Mouse (Mus musculus): ENCODE data around the gene Ldah. TPM values are rescaled to one million over a fixed set of nuclear protein-coding genes. Genes with fewer than 3 reads are reported as not detected.
A peak's percentile ranks its signal among the peaks of the same experiment; 100 is the strongest.

Ldah gene
- total RNA-seq, 2 experiments from 2014 or later, result 9.1 to 12.5 TPM

- DNase-seq (ENCODE audit: low spot score), result no peak
These were observed 67.5 kb downstream of the Ldah start for GRCm38 (mm10) chr12:8275424-8275823.

- DNase-seq (ENCODE audit: low spot score), result no peak
These were observed 73.5 kb downstream of the Ldah start for GRCm38 (mm10) chr12:8281225-8282017.

GRCm38 (mm10) chr12:8287970-8288369, 80.1 kb downstream of the Ldah start:
- DNase-seq (ENCODE audit: low spot score), result no peak

- no peak for DNase-seq (ENCODE audit: low spot score)
These were observed 81.2 kb downstream of the Ldah start for GRCm38 (mm10) chr12:8289099-8289498.

- no peak for DNase-seq (ENCODE audit: low spot score)
These were observed 81.6 kb downstream of the Ldah start for GRCm38 (mm10) chr12:8289499-8289898.

GRCm38 (mm10) chr12:8291157-8291853, 83.4 kb downstream of the Ldah start:
- no peak for DNase-seq (ENCODE audit: low spot score)

GRCm38 (mm10) chr12:8295307-8295913, 87.5 kb downstream of the Ldah start:
- DNase-seq (ENCODE audit: low spot score), result no peak

- DNase-seq (ENCODE audit: low spot score), result no peak
These were observed 88.2 kb downstream of the Ldah start for GRCm38 (mm10) chr12:8296154-8296553.

- DNase-seq (ENCODE audit: low spot score), result no peak
These were observed 89.8 kb downstream of the Ldah start for GRCm38 (mm10) chr12:8297586-8298214.

GRCm38 (mm10) chr12:8298361-8299142, 90.6 kb downstream of the Ldah start:
- DNase-seq (ENCODE audit: low spot score), result no peak

GRCm38 (mm10) chr12:8299143-8300110, 91.5 kb downstream of the Ldah start:
- no peak for DNase-seq (ENCODE audit: low spot score)

- DNase-seq (ENCODE audit: low spot score), result no peak
These were observed 92.2 kb downstream of the Ldah start for GRCm38 (mm10) chr12:8300111-8300480.

GRCm38 (mm10) chr12:8300521-8300920, 92.6 kb downstream of the Ldah start:
- DNase-seq (ENCODE audit: low spot score), result no peak

GRCm38 (mm10) chr12:8301011-8301814, 93.3 kb downstream of the Ldah start:
- DNase-seq (ENCODE audit: low spot score), result no peak

- no peak for DNase-seq (ENCODE audit: low spot score)
These were observed 94.0 kb downstream of the Ldah start, which contains the start of gene Gdf7 for GRCm38 (mm10) chr12:8301841-8302431. Gene Gdf7, minus strand, starts transcription at chr12:8301954.

- DNase-seq (ENCODE audit: low spot score), result no peak
These were observed 97.4 kb downstream of the Ldah start for GRCm38 (mm10) chr12:8305258-8305657.

- DNase-seq (ENCODE audit: low spot score), result peak; percentile 56
These were observed 98.5 kb downstream of the Ldah start for GRCm38 (mm10) chr12:8306432-8306831.

GRCm38 (mm10) chr12:8306910-8307309, 99.0 kb downstream of the Ldah start:
- no peak for DNase-seq (ENCODE audit: low spot score)

- no peak for DNase-seq (ENCODE audit: low spot score)
These were observed 103.1 kb downstream of the Ldah start for GRCm38 (mm10) chr12:8310992-8311391.

Data from gastrocnemius, adult 18-20 months (tissue).